Mouse (Mus musculus) ovary, postnatal 14 days (tissue): ENCODE data around the gene Zhx3.

Source experiments
- DNase-seq: peaks from one replicate; pipeline ENCODE4 v3.0.0; 2022; ENCODE audit warnings: low spot score

The Zhx3 gene

GRCm38 (mm10) chr2:160804794-160805527 is 67.8 kb downstream of the Zhx3 start:
- DNase-seq = no peak

GRCm38 (mm10) chr2:160802326-160802725 is 70.5 kb downstream of the Zhx3 start:
- no peak for DNase-seq

GRCm38 (mm10) chr2:160800967-160801366 is 71.8 kb downstream of the Zhx3 start:
- no peak for DNase-seq

- no peak for DNase-seq
Measured at GRCm38 (mm10) chr2:160798206-160798605, 74.6 kb downstream of the Zhx3 start.

- peak; percentile 31 for DNase-seq
Measured at GRCm38 (mm10) chr2:160796973-160797372, 75.8 kb downstream of the Zhx3 start.

GRCm38 (mm10) chr2:160793117-160793516 is 79.7 kb downstream of the Zhx3 start:
- DNase-seq = no peak

DNA sequence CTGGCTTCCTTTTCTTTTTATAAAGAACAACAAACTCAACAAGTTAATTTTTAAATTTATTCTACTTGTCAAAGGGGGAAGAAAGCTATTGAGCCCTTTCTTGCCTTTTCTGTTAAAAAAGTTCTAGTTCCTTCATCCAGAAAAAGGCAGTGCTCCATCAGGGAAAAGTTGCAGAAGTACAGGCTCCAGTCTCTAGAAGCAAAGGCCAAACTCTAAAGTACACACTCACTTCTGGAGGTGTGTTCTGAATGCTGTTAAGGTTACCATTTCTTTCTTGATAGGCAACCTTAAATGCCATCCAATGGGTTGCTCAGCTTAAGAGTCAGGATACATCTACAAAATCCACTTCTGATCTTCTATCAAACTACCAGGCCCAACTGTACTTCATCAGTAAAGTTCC is 83.1 kb downstream of the Zhx3 start:
- DNase-seq = no peak

DNA sequence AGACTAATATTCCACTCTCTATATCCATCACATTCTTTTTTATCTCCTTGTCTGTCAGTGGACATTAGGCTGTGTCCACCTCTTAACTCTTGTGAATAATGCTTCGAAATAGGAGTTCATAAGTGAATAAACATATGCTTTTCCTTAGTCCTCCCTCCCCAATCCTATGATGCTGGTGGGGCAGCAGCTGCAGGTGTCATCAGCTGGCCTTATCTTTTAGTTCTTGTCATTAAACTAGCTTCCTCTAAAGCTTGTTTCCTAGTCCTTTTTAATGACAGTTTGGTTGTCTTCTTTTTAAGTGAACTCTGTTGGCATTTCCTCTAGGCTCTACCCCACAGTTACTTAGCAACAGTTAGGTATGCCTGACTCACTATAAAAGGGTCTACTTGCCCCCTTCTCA is 83.8 kb downstream of the Zhx3 start:
- no peak for DNase-seq

DNA sequence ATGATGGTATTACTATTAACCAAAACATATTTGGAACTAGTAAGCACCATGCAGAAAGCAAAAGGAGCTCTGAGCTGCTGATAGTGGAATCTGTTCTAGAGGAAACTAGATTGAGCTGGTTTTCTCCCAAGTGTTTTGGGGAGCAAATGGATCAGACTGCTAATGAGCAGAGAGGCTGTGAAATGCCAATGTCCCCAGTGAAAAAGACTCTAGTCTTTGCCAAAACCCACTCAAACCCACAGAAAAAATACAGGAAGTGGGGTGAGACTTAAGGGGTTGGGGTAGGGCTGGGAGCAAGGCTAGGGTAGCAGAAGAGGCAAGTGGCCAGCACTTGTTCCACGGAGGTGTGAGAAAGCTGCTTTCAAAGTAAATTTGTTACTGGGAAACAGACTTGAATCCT is 86.5 kb downstream of the Zhx3 start:
- no peak for DNase-seq

GRCm38 (mm10) chr2:160780834-160781219 is 92.0 kb downstream of the Zhx3 start:
- DNase-seq = no peak

GRCm38 (mm10) chr2:160780154-160780833 is 92.5 kb downstream of the Zhx3 start:
- no peak for DNase-seq

DNA sequence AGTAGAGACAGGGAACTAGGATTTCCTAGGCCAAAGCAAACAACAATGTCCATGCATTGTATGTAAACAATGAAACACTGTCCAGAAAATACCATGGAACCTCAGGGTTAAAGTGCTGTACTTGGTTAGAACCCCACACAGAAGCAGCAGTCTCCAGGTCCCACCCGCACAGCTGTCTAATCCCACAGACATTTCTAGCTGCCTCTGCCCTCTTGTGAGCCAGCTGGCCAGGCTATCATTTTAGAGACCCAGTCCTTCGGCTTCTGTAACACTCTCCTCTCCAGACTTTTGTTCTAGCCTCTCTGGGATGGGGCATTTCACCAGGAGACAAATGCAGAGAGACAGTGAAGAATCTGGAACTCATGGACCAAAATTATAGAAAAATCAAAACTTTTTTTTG is 94.8 kb downstream of the Zhx3 start:
- DNase-seq = no peak

DNA sequence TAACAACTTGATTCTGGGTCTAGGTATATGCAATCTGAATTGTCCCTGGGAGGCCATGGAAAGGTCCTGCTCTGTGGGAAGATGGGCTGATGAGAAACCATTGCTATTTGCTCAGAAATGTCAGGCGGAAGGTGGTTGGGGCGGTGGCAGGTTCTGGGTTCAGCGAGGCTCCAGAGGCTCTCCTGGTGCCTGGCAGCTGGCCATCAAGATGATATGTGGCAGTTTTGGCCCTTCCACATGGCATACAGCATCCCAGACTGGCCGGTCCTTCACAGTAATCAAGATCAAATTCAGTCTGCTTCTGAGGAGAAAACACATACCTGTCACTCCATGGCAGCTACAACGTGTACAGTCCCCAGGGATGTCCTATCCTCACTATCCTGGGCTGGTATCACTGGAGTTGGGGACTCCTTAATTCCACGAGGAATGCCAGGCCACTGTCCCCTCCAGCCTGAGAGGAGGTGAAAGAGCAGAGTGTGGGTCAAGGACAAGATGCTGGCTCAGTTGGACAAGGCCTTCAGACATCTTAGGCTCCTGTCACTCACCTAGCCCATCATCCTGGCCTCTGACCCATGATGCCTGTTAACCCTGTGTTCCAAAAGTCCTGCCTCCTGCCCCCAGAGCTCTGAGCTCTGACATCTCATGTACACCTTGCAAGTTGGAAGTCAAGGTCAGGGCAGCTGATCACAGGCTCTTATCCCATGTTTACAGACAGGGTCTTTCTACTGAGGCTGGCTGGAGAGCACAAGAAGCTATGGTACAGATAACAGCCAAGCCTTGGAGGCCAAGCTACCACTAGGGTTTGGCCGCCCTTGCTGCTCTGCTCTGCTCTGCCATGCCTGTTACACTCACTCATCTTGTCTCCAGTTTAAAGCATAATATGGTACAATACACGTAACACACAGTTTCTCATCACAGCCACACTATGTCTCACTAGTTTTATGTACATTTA is 101.2 kb downstream of the Zhx3 start:
- DNase-seq = no peak

DNA sequence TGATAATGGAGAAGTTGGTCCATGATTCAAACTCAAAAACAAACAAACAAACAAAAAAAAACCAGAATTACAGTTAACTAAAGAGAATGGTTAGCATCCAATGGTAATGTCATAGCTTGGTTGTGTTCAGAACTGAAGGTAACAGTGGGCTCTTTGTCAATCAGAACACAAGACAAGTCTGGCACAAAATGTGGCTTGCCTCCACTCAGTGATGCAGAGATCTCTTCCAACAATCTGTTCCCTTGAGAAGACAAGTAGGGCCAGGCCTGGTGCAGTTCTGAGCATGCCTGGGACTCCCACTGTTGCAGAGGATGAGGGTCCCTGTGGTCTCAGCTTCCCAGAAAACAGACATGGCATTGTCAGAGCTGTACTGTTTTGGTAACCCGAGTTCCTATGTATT is 101.9 kb downstream of the Zhx3 start:
- DNase-seq = no peak

- DNase-seq = no peak
Measured at GRCm38 (mm10) chr2:160770409-160770808, 102.4 kb downstream of the Zhx3 start.

- no peak for DNase-seq
Measured at GRCm38 (mm10) chr2:160768997-160769396, 103.8 kb downstream of the Zhx3 start.

GRCm38 (mm10) chr2:160768097-160768695 is 104.6 kb downstream of the Zhx3 start:
- no peak for DNase-seq

- no peak for DNase-seq
Measured at GRCm38 (mm10) chr2:160767201-160767600, 105.6 kb downstream of the Zhx3 start.

GRCm38 (mm10) chr2:160766371-160766771 is 106.4 kb downstream of the Zhx3 start:
- peak; percentile 35 for DNase-seq

- no peak for DNase-seq
Measured at GRCm38 (mm10) chr2:160765096-160765495, 107.7 kb downstream of the Zhx3 start.

DNA sequence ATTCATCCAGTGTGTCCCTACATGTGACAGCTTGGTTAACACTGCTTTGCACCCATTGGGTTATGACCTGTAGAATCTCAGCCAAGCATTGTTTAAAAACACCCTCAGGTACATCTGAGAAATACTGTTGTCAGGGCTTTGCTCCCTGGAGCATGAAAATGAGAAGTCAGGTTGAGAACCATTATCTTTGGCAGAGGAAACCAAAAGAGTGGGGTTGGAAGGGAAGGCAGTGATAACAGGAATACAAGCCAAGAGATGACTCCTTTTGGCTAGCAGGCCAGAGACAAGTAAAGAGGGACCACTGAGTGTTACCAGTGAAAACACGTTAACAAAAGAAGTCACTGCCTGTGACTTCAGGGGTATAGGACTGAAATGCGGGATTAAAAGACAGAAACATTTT is 108.4 kb downstream of the Zhx3 start:
- DNase-seq = no peak

- DNase-seq = no peak
Measured at GRCm38 (mm10) chr2:160763816-160764215, 109.0 kb downstream of the Zhx3 start.
